Mouse (Mus musculus) limb, embryonic 11.5 days (tissue): ENCODE data around the gene Srpk2. TPM values are rescaled to one million over a fixed set of nuclear protein-coding genes. Genes with fewer than 3 reads are reported as not detected.

Source experiments
- ATAC-seq: fragments of 200-750 bp; cut with Nextera tagmentation; 2 replicates; pipeline ENCODE4 v1.8.0; 2017; ENCODE audit warnings: low read depth; ENCODE audit not compliant: insufficient number of reproducible peaks, low FRiP score, low TSS enrichment
- DNase-seq: peaks from one replicate; pipeline ENCODE4 v3.0.0-alpha.2; 2015; ENCODE audit warnings: low spot score
- H3K27ac ChIP-seq: fragments of 300-500 bp; sonication (generic); replicated peaks from 2 replicates; pipeline ENCODE4 v1.5.1; 2014; ENCODE audit warnings: low read depth, mild to moderate bottlenecking, low read length
- H3K27me3 ChIP-seq: fragments of 300-500 bp; sonication (generic); 2 replicates; pipeline ENCODE4 v1.6.1; 2014; ENCODE audit warnings: mild to moderate bottlenecking, low read length, mixed read lengths; ENCODE audit not compliant: control insufficient read depth, insufficient read depth
- H3K36me3 ChIP-seq: fragments of 300-500 bp; sonication (generic); 2 replicates; pipeline ENCODE4 v1.6.1; 2014; ENCODE audit warnings: mild to moderate bottlenecking, low read length, moderate library complexity, mixed read lengths; ENCODE audit not compliant: control insufficient read depth, insufficient read depth
- H3K4me1 ChIP-seq: fragments of 300-500 bp; sonication (generic); 2 replicates; pipeline ENCODE4 v1.6.1; 2014; ENCODE audit warnings: low read length, mixed read lengths; ENCODE audit not compliant: control insufficient read depth, insufficient read depth
- H3K4me2 ChIP-seq: fragments of 300-500 bp; sonication (generic); 2 replicates; pipeline ENCODE4 v1.6.1; 2014; ENCODE audit warnings: low read depth, mild to moderate bottlenecking, moderate library complexity; ENCODE audit not compliant: severe bottlenecking
- H3K4me3 ChIP-seq: fragments of 300-500 bp; sonication (generic); 2 replicates; pipeline ENCODE4 v1.5.1; 2014; ENCODE audit warnings: low read depth, low read length
- H3K9ac ChIP-seq: fragments of 300-500 bp; sonication (generic); 2 replicates; pipeline ENCODE4 v1.6.1; 2014; ENCODE audit warnings: mild to moderate bottlenecking, low read length
- H3K9me3 ChIP-seq: fragments of 300-500 bp; sonication (generic); 2 replicates; pipeline ENCODE4 v1.6.1; 2016; ENCODE audit warnings: low read length; ENCODE audit not compliant: control insufficient read depth
- WGBS: fragments of 180-500 bp; shearing (Covaris S2); extraction: QIAGEN DNeasy Blood & Tissue Kit; methylation state at CpG from one replicate; pipeline ENCODE4 v1.1.7; 2014; 5-methylcytosine and 5-hydroxymethylcytosine counted together
- polyA plus RNA-seq: library from polyadenylated mRNA; unstranded; fragments of >200 nt; fragmentation: Nextera tagmentation; extraction: Ambion mirVana; gene quantifications from 2 replicates; pipeline ENCODE4 v1.2.1, GENCODE M21; 2014

The Srpk2 gene
- polyA plus RNA-seq, 1 experiment from 2014 or later, result 57.2 TPM

DNA sequence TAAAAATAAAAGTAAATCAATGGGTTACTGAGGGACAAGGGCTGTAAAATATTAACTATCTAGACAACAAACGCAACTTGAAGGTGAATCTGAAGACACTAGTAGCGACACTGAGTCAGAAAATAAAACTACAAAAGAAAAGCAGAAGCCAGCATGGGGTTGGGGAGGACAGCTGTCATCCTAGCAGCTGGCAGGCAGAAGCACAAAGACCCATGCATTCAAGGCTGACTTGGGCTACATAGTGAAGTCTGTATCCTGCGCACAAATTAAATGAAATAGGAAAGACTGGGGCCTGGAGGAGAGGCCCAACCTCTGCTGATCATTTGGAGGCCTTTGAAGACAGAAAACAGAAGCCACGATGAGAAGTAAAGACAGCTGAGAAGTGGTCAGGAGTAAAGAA, 106.6 kb downstream of the Srpk2 start:
- DNase-seq (no peak), ATAC-seq (no peak)
- 74% methylated on average over 4 of the region's 4 CpGs for WGBS
- no peak overlapping the region for H3K4me2 ChIP-seq
- H3K36me3 ChIP-seq, result no peaks in the 10 kb centered on the region; the same call in 1 of the 2 replicates
- H3K27me3 ChIP-seq, result no peaks in the 10 kb centered on the region
- H3K9me3 ChIP-seq, result no peaks in the 10 kb centered on the region
- no peak overlapping the region for H3K27ac ChIP-seq
- H3K9ac ChIP-seq, result no peak overlapping the region
- 0 out of 2 replicates have a peak, but pooled peaks cover 2% of the 10 kb centered on the region for H3K4me1 ChIP-seq
- no peak overlapping the region for H3K4me3 ChIP-seq

DNA sequence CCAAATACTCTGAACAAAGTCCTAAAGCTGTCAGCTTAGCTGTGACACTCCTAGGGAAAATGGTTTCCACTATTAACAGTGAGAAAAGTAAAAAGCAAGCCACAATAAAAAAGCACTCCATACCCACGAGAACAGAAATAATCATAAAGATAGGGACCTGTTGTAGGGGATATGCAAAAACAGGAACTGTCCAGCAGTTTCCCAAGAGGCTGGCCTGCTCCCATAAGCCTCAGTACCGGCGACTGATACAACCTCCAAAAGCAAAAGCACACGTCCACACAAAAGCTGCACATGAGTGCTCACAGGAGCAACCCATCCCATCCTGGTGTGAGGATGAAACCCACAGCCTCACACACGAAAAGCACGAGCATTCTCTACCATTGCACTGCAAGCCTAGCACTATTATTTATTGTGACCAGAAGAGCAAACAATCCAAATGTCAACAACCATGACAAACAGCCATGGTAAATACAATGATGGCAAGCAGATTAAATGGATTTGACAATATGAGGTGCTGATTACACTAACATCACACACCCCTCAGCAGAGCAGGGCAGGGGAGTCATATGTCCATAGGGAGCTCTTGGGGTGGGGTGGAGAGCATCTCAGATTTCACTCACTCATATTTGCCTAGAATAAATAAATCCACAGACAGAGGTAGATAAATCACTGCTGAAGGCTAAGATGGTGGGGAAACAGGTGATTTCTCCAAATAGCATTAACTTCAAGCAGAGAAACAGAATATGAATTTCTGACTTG, 107.9 kb downstream of the Srpk2 start:
- H3K9ac ChIP-seq, result no peak overlapping the region
- no peak for ATAC-seq
- no peak for DNase-seq
- H3K27me3 ChIP-seq, result no peaks in the 10 kb centered on the region
- no peak overlapping the region for H3K4me2 ChIP-seq
- 80% methylated on average over 6 of the region's 6 CpGs for WGBS
- H3K4me1 ChIP-seq, result 0 out of 2 replicates have a peak, but pooled peaks cover 2% of the 10 kb centered on the region
- H3K9me3 ChIP-seq, result no peaks in the 10 kb centered on the region
- no peak overlapping the region for H3K27ac ChIP-seq
- H3K36me3 ChIP-seq, result no peaks in the 10 kb centered on the region; the same call in 1 of the 2 replicates
- H3K4me3 ChIP-seq, result no peak overlapping the region

DNA sequence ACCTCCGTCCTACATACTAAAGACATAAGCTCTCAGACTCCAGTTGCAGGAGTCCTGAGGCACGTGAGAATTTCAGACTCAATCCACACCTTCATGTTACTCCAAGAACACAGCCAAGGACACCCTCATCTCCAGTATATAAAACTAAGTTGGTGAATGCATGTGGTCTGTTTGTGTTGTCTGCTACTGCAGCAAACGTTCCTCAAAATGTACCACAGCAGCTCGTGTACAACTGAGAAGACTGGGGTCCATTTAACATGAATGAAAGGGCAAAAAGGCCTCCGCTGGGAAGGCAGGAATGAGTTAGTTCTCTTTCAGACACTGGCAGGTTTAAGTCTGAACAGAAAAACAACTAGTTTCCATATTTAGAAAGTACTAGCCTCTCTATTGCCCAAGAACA, 110.5 kb downstream of the Srpk2 start:
- 0 out of 2 replicates have a peak, but pooled peaks cover 2% of the 10 kb centered on the region for H3K4me1 ChIP-seq
- H3K4me2 ChIP-seq, result no peak overlapping the region
- H3K36me3 ChIP-seq, result no peaks in the 10 kb centered on the region; the same call in 1 of the 2 replicates
- H3K4me3 ChIP-seq, result no peak overlapping the region
- no peaks in the 10 kb centered on the region for H3K9me3 ChIP-seq
- 94% methylated on average over 5 of the region's 5 CpGs for WGBS
- no peak overlapping the region for H3K27ac ChIP-seq
- no peak overlapping the region for H3K9ac ChIP-seq
- no peaks in the 10 kb centered on the region for H3K27me3 ChIP-seq
- ATAC-seq (no peak), DNase-seq (no peak)

DNA sequence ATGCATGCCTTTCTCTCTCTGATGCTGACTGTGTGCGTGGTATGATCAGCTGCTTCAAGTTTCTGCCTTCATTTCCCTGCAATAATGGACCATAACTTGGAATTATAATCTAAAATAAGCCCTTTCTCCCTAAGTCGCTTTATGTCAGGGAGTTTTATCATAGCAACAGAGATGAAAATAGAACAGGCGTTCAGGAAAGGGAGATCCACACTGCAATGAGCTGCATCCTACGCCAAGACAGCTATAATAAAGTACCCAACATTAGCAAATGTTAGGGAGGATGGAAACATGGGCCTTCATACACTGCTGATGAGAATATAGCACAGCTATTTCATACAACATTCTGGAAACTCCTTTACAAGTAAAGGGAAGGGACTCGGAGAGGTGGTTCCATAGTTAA, 116.2 kb downstream of the Srpk2 start:
- Histone ChIP-seq H3K9ac (no peak overlapping the region), H3K4me1 (no peaks in the 10 kb centered on the region), H3K36me3 (0 out of 2 replicates have a peak, but pooled peaks cover 2% of the 10 kb centered on the region), H3K4me2 (no peak overlapping the region), H3K4me3 (no peak overlapping the region), H3K27ac (no peak overlapping the region), H3K27me3 (no peaks in the 10 kb centered on the region), H3K9me3 (no peaks in the 10 kb centered on the region)
- no peak for ATAC-seq
- DNase-seq, result no peak
- WGBS, result 96% methylated on average over 5 of the region's 5 CpGs

DNA sequence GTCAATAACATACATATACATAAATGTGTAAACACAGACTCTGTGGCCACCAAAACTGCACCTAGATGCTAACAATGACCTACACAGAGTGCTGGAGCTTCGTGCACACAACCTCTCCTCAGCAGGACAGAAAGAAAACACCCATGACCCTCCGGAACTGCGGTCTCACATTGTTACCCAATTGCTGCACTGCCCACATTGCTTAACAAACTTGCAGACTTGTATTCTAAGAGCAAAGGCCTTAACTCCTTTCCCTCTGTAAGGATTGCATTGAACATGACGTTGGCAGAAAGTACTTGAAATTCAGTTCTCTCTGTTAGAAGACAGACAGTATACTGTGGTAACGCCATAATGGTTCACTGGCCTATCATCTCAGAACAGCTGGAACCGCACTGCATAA, 118.0 kb downstream of the Srpk2 start:
- Histone ChIP-seq H3K4me3 (no peak overlapping the region), H3K27me3 (no peaks in the 10 kb centered on the region), H3K9me3 (no peaks in the 10 kb centered on the region), H3K4me2 (no peak overlapping the region), H3K4me1 (no peaks in the 10 kb centered on the region), H3K27ac (no peak overlapping the region), H3K36me3 (0 out of 2 replicates have a peak, but pooled peaks cover 2% of the 10 kb centered on the region), H3K9ac (no peak overlapping the region)
- 94% methylated on average over 6 of the region's 6 CpGs for WGBS
- no peak for DNase-seq
- no peak for ATAC-seq

DNA sequence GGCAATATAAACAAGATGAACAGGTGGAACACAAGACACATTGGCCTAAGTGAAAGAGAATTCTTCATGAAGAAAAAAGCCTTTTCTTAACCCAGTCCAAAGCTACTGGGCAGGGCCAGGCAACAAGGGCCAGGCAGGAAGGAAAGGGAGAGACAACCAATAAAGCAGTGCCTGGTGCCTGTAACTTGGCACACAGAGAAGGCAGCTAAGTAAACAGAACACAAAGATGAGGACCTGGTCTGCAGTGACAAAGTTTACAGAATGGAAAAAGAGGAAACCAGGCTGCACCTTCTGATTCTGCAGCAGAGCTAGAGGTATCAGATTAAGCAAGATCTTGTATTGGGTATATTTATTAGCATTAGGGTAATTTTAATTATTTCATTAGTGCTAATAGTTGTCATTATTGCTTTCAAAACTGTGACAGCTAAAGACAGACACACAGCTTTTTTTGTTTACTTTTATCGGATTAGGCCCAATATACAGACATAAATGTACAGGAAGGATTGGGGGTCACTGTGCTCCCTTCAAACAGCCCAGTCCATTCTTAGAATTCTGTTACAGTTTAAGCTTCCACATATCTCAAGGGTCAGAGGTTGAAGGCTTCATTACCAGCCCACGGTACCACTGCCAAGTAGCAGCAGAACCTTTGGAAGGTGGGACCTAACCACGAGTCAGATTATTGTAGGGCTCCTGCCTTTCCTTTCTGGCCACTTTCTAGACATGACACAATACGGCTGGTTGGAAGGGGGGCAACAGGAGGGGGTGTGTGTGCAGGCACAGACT, 121.9 kb downstream of the Srpk2 start:
- no peak for DNase-seq
- Histone ChIP-seq H3K36me3 (0 out of 2 replicates have a peak, but pooled peaks cover 2% of the 10 kb centered on the region), H3K4me1 (no peaks in the 10 kb centered on the region), H3K9me3 (no peaks in the 10 kb centered on the region), H3K4me3 (no peak overlapping the region), H3K4me2 (no peak overlapping the region), H3K27ac (no peak overlapping the region), H3K9ac (no peak overlapping the region), H3K27me3 (no peaks in the 10 kb centered on the region)
- no peak for ATAC-seq
- 77% methylated on average over 4 of the region's 4 CpGs for WGBS

DNA sequence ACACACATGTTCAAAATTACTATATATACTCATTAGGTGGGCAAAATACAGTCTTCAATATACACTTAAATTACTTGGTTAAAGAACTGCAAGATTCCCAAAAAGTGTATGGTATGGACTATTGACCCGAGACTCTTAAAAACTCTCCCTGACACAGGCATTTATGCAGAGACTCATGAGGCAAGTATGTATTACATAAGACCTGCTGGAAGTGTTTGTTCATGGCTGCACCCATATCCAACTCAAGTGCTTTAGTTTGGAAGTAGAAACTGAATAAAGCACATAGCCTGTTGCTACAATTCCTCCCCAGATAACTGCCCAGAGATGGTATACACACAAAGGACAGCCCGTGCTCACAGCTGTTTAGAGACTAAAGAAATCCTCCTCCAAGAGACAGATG, 123.2 kb downstream of the Srpk2 start:
- no peak overlapping the region for H3K9ac ChIP-seq

DNA sequence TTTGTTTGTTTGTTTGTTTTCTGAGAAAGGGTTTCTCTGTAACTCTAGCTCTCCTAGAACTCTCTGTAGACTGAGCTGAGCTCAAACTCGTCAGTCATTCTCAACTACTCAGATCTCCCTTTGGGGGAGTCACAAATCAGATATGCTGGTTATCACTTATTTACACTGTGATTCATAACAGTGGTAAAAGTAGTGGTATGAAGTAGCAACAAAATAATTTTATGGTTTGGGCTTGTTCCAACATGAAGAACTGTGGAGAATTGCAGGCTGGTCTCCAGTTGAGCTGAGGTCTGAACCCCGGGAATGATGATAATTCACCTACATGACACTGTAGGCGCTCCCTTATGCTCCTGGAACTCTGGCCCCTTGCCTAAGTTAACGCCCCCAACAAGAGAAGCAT, 124.2 kb downstream of the Srpk2 start:
- H3K9me3 ChIP-seq, result no peaks in the 10 kb centered on the region
- no peak overlapping the region for H3K9ac ChIP-seq
- 89% methylated on average over 4 of the region's 4 CpGs for WGBS
- ATAC-seq (no peak), DNase-seq (no peak)
- no peak overlapping the region for H3K4me3 ChIP-seq
- no peaks in the 10 kb centered on the region for H3K36me3 ChIP-seq
- no peak overlapping the region for H3K4me2 ChIP-seq
- no peak overlapping the region for H3K27ac ChIP-seq
- H3K27me3 ChIP-seq, result no peaks in the 10 kb centered on the region
- no peaks in the 10 kb centered on the region for H3K4me1 ChIP-seq

More for the DNA sequence above, 123.2 kb downstream of the Srpk2 start:
- ATAC-seq (no peak), DNase-seq (no peak)
- Histone ChIP-seq H3K4me3 (no peak overlapping the region), H3K27ac (no peak overlapping the region), H3K4me2 (no peak overlapping the region), H3K9me3 (no peaks in the 10 kb centered on the region), H3K36me3 (0 out of 2 replicates have a peak, but pooled peaks cover under 1% of the 10 kb centered on the region), H3K27me3 (no peaks in the 10 kb centered on the region), H3K4me1 (no peaks in the 10 kb centered on the region)
- 91% methylated on average over 2 of the region's 2 CpGs for WGBS
